Comparison of ENCODE assay signal across 8 mouse cellular contexts in genomic region chr4:154246115-154247040, GRCm38 (mm10). TPM values are rescaled to one million over a fixed set of nuclear protein-coding genes. Genes with fewer than 3 reads are reported as not detected.
DNase-seq lines count a peak whose midpoint lies in the region; ATAC-seq and TF ChIP-seq lines count a peak whose summit lies in the region.

No protein-coding gene starts in this region.

- no peak overlapping the region for H3K4me2 ChIP-seq in forebrain, postnatal 0 days (ENCODE audit: low read depth)

- TF ChIP-seq CTCF in cerebellum, adult 2 months (IDR thresholded peaks at IDR 0.05; ENCODE audit: borderline replicate concordance, insufficient read depth, low read depth, low read length) = peak; percentile 93
- peak; percentile 87 for TF ChIP-seq CTCF in forebrain, postnatal 0 days (IDR thresholded peaks at IDR 0.05; ENCODE audit: low read depth)
- peak; percentile 88 for TF ChIP-seq CTCF in layer of hippocampus, adult 2 months (conservative IDR thresholded peaks at IDR 0.05)

- peak; percentile 38; the same call in 1 of the 2 replicates for ATAC-seq in forebrain, postnatal 0 days

- H3K36me3 ChIP-seq in forebrain, postnatal 0 days (ENCODE audit: insufficient read depth) = no peaks in the 10 kb centered on the region

- H3K4me3 ChIP-seq in cerebellum, adult 2 months (replicated peaks; ENCODE audit: insufficient read depth, low read depth, low read length) = no peak overlapping the region
- H3K4me3 ChIP-seq in forebrain, postnatal 0 days (ENCODE audit: low read depth, low read length) = no peak overlapping the region
- H3K4me3 ChIP-seq in layer of hippocampus, adult 2 months = no peak overlapping the region

- DNase-seq in R1 (ENCODE audit: low read depth, low spot score) = peak; percentile 91
- peak; percentile 31 to 65 for DNase-seq in cerebellum, adult 2 months
- DNase-seq in forebrain, postnatal 0 days = peak; percentile 60
- DNase-seq in heart, postnatal 36 days = peak; percentile 85 to 88
- peak in 1 of 2 experiments; percentile 63 for DNase-seq in layer of hippocampus, adult 2 months (ENCODE audit: low spot score in 2 of 2)
- peak; percentile 89 for DNase-seq in lung, postnatal 14 days
- peak; percentile 82 for DNase-seq in retina, postnatal 7 days (ENCODE audit: low read depth, low spot score)
- DNase-seq in urinary bladder, postnatal 36 days (ENCODE audit: low spot score in 2 of 2) = peak; percentile 75 to 87

- no peak for TF ChIP-seq POLR2A in cerebellum, adult 2 months (IDR thresholded peaks at IDR 0.05; ENCODE audit: borderline replicate concordance, insufficient read depth, low read length)

- H3K9me3 ChIP-seq in forebrain, postnatal 0 days (ENCODE audit: low read length) = no peaks in the 10 kb centered on the region

- intact Hi-C loops in heart, postnatal 36 days (cut with DNase I) = loop anchor here (5.0 kb wide), 1 partner anchor 39 kb away; no protein-coding TSS in a partner anchor

- no peaks in the 10 kb centered on the region for H3K4me1 ChIP-seq in cerebellum, adult 2 months (ENCODE audit: control insufficient read depth, insufficient read depth, low read length)
- H3K4me1 ChIP-seq in forebrain, postnatal 0 days (ENCODE audit: insufficient read depth) = no peaks in the 10 kb centered on the region

- H3K27me3 ChIP-seq in cerebellum, adult 2 months (ENCODE audit: control insufficient read depth, insufficient read depth, low read length) = no peaks in the 10 kb centered on the region
- no peaks in the 10 kb centered on the region for H3K27me3 ChIP-seq in forebrain, postnatal 0 days (ENCODE audit: insufficient read depth, low read length)

- H3K27ac ChIP-seq in cerebellum, adult 2 months (ENCODE audit: insufficient read depth, low read length) = no peak overlapping the region
- H3K27ac ChIP-seq in forebrain, postnatal 0 days (ENCODE audit: low read depth, low read length) = no peak overlapping the region
- no peak overlapping the region for H3K27ac ChIP-seq in layer of hippocampus, adult 2 months

- H3K9ac ChIP-seq in forebrain, postnatal 0 days = no peak overlapping the region

- 16% methylated on average over 19 of the region's 19 CpGs for WGBS in cerebellum, adult 2 months
- 14% methylated on average over 15 of the region's 19 CpGs for WGBS in forebrain, postnatal 0 days

RNA-seq across cellular contexts. Expression of gene Arhgef16, which starts 55.1 kb away (rescaled TPM):
- 0.90 and 1.0 TPM in 2 replicates for polyA plus RNA-seq in cerebellum, adult 2 months (2012; rRNA removed)
- total RNA-seq in forebrain, postnatal 0 days (2014; rRNA removed) = 1.1 and 2.4 TPM in 2 replicates
- 1.4 and 1.5 TPM in 2 replicates for polyA plus RNA-seq in forebrain, postnatal 0 days (2015; fragmentation: Nextera tagmentation; extraction: Ambion mirVana)
- under 1 TPM; 0.17 to 0.19 TPM for total RNA-seq in heart, postnatal 36 days (2021)
- under 1 TPM; 0.18 to 0.42 TPM for total RNA-seq in layer of hippocampus, adult 2 months (2021)
